Mouse (Mus musculus) ovary, postnatal 36 days (tissue): ENCODE measurements around the gene Osbpl5.
"Not testable (repeated sequence)": the region's sequence is repeated elsewhere in the genome, so short reads cannot be mapped to it uniquely, and the experiment has no call there.

Experiments used
- DNase-seq: peaks from one replicate; pipeline ENCODE4 v3.0.0; 2022; ENCODE audit warnings: low spot score, mixed read lengths

Osbpl5 gene

DNA sequence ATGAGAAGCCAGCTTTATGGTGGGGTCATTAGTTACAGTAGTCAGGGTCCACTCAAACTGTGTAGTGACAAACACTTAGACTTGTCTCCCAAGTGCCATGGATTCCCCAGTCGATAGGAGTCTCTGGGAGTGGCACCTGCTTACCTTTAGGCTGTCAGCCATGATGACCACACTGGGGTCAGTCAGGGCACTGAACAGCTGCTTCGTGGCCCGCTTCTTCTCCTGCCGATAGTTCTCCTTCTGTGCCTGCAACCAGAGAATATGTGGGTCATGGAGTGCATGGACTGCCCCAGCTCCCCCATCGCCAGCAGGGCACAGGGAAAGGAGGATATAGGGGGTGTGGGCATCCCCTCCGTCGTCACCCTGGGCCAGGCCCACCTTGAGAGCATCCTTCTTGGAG, 47.4 kb downstream of the Osbpl5 start:
- no peak for DNase-seq

DNA sequence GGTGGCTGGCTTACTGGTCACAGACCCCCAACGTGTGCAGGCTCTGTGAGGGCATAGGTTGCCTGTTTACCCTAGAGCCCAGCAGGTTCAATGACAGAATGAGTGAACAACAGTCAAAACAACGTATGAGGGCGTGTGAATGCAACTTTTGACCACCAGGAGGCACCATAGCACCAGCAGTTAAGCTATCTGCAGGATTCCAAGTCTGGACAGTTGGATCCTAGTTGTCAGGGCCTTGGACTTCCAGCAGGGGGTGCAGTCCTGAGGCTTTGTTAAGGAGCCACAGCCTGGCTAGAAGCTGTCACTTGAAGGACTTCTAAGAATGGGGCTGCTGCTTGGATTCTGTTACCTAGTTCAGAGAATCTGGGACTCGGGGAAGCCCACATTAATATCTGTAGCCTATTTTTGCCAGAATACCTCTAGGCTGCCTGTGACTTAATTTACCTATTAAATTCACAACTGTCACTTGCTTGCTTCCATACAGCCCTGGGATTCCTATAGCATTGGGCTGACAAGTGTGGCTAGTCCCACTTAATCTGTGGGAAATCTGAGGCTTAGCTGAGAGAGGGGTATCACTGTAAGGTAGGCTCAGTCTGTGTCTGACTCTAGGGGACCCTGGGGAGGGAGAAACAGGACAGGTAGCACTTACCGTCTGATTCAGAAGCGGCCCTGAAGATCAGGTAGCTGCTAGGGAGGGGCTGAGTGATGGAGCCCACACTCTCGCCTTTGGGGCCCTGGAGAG, 49.9 kb downstream of the Osbpl5 start:
- peak; percentile 86 for DNase-seq

DNA sequence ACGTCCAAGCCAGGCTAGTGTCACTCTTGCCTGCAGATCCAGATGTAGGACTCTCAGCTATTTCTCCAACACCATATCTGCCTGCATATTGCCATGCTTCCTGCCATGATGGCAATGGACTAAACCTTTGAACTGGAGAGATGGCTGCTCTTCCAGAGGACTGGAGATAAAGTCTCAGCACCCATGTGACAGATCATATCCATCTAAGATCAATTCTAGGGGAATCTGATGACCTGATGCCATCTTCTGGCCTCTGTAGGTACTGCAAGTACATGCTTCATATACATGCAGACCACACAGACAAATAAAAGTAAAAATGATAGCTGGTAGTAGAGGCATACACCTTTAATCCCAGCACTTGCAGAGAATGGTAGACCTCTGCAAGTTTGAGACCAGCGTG, 60.6 kb downstream of the Osbpl5 start:
- no peak for DNase-seq

DNA sequence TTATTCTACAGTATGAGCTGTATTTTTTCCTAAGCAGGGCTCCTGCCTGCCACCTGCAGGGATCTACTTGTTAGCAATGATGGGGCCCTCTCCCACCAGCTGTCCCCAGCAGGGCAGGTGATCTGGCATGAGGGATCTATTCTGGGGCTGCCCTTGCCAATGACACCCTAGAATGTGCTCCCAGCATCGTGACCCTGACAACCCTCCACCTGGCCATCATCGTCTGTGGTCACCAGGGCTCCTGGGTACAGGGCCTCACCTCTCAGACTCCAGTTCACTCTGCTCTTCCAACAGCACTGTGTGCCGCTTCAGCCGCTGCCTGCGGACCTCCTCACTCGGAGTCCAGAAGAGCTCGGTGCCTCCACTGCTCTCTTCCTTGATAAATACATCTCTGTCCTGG, 62.2 kb downstream of the Osbpl5 start:
- DNase-seq, result no peak

DNA sequence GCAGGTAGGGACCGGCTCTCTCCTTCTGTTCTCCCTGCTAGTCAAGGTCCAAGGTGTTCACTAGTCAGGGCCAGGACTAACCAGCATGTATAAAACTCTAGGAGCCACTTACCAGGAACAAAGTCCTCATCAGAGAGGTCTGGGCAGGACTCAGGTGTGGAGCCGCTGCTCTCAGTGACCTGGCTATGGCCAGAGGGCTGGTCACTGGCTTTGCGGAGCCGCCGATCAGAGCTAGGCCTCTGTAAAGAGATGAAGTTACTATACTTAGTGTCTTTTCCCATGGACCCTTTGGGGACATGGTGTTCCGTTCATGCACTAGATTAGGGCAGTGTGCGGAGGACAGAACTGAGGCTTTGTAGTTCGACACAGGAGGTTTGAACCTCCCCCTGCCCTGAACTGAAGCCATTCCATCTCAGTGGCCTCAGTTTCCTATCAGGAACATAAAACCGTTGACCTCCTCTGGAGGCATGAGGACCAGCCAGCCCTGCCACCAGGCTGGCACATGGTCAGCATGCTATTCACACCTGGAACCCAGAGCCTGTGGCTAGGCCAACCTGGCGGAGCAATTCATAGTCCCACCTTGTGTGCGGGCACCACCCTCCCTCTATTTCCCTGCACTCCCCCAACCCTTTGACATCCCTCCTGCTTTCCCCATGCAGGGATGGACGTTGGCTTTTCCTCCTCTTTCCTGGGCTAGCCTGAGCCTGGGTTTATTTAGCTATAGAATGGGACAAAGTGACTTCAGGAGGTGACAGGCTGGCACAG, 63.9 kb downstream of the Osbpl5 start:
- no peak for DNase-seq

DNA sequence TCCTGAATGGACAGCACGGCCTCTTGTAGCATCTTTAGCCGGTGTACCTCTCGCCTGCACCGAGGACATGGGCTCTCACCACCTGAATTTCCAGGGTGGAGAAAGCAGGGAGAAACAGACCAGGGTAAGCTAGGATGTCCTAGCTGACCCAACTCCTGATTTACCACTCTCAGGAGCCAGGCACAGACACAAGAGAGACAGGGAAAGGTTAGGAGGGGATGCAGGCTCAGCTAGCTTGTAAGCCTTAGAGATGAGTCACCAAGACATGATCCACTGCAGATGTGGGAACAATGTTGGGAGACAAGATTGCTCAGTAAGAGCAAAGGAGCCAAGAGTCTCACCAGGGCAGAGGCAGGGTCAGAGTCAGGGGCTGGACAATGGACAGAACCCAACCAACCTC, 64.9 kb downstream of the Osbpl5 start:
- DNase-seq, result no peak

DNA sequence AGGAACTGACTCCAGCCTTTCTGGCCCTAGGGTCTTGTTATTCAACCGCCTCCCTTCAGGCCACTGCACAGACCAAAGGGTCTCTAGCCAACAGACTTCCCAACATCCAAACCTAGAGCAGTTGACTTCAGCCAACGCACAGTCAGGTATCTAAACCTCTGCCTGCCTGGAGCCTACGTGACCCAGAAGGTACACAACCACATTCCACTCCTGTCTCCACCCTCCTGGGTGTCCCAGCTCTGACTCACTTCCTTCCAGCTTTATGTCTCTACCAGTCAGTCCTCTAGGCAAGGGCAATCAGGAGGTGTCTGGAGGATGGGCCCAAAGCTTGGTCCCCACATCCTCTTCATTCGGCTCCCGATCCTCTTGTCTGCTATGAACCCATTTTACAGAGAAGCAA, 65.6 kb downstream of the Osbpl5 start:
- DNase-seq, result no peak

DNA sequence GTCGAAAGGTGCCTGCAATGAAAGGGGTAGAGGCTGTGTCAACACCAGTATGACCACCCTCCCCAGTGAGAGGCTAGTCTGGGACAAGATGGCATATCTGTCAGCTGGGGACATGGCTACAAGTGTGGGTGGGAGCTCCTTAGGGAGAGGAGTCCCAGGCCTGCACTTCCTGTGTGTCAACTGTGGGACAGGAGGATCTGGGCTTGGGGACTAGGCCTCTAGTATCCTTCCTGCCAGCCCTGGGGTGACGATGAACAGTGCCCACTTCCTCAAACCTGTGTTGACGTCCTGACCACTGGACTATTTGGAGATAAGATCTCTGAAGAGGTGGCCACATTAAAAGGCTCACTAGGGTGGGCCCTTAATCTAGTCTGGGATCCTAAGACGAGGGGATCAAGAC, 66.8 kb downstream of the Osbpl5 start:
- DNase-seq, result no peak

DNA sequence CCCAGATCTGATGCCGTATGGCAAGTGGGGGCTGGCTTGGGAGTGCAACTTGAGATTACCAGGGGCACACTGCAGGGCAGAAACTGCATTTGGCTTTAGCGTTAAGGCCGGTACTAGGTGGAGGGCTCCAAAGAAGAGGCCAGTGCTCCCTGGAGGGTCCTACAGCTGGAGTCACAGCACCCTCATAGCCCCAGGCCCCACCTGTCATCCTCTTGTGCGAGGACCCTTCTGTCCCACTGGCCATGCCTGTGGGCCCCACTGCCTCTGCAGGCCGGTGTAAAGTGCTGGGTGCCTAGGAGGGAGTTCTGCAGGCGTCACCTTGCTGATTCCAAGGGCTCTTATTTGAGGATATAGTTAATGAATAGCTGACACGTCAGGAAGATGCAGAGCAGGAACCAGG, 67.3 kb downstream of the Osbpl5 start:
- DNase-seq, result no peak

DNA sequence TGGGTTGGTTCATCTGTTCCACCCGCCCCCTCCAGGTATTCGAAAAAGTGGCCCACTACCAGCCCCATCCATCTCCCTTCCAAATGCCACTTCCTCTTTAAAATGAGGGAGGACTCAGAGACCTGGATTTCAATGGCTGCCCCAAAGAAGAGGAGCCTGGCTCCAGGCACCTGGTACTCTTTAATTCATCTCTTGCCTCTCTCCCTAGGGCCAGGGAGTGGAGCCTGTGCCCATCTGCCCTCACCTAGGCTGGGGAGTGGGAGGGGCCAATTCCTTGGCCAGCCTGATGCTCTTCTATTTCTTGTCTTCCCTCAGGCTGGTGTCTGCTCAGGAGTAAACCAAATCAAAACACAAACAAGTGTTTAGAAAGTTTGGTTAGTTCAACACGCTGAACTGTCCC, 70.1 kb downstream of the Osbpl5 start:
- DNase-seq, result not testable (repeated sequence)

DNA sequence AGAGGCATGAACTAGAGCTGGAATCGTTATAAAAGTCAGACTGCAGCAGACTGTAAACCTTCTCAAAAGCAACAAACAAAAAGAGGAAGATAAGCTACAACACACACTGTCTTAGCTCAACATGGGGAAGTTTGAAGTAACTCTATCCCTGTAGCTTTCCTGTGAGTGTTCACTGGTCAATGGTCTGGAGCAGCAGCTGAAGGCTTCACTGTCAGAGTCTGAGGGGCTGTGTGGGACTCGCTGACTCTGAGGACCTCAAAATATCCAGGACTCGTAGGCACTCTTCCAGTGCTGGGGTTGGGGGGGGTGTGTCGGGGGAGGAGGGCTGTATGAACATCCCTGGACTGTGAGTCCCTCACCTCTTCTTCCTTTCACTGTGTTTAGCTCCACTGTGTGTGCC, 70.6 kb downstream of the Osbpl5 start:
- DNase-seq, result not testable (repeated sequence)

DNA sequence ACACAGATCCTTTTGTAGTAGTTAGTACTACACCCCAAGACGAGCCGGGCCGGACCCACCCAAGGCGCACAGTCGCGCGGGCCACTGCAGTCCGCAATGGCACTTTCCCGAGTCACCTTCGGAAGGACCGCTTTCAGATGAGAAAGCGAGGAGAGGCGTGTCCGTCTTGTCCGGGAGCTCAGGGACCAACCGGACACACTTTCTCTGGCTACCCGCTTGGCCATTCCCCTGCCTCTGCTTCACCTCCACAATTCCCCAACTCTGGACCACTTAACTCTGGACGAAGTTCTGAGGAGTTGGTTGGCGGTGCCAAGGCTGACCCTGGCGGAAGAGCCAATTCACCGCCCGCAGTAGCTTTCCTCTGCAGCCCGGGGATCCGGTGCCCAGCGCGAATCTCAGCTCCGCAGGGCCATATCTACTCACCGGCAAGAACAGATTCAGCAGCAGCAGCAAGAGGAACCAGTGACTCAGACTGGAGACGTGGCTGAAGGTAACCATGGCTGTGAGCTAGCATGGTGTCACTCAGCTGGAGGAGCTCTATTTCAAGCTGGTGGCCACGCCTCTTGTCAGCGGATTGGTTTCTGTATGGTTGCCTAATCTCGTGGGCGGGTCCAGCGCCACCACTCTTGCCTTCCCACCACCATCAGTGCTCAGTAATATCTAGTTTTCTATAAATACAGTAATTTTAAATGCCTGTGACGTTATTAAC, 71.3 kb downstream of the Osbpl5 start, which contains the start of gene Tnfrsf23:
Gene Tnfrsf23 (minus strand): TSS at position 514 of the 709 bp plus-strand sequence.
- DNase-seq, result peak; percentile 70

DNA sequence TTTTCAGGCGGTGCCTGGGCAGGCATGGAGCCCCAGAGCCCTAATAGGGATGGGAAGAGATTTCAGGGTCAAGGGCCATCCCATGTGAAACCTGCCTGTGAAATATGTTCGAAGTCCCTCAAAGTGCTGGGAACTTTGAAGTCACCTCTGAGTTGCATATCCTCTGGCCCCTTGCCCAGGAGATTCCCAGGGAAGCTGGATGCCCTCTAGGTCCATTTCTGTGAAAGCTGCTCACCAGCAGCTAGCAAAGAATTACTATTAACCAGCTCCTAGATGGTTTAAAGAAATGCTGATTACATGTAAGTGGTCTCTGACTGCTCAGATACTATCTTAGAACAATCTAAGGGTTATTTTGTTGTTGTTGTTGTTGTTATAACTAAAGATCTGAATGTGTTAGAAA, 72.2 kb downstream of the Osbpl5 start:
- not testable (repeated sequence) for DNase-seq

DNA sequence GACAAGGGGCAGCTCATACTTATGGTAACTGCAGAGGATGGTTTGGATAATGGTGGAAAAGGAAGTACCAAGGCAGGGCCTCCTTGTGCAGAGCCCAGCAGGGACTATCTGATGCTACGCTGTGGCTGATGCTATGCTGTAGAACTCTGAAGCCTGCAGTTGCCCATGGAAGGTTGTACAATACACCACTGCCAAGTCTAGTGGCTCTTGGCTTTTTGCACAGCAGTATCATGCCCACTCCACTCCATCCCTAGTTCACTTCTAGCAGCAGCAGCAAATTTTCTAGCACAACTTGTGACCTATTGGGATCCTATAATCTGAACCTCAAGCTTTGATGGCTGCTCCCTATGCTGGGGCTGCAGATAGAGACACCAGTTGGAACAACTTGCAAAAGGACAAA, 75.2 kb downstream of the Osbpl5 start:
- no peak for DNase-seq

DNA sequence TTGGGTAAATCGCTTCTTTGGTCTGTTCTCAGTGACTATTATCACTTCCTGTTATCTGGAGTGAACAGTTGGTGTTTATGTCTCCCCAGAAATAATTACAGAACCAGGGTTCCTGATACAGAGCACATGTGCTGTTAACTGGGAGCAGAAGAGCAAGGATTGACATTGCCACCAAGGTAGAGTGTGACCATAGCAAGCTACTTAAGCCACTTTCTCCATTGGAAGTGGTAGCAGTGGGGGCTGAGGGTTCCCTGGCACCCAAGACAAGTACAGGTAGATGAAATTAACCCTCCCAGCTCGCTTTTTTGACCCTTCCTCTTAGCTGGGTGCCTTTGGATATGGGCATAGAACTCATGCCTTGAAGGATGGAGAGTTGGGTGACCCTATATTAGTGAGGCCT, 75.9 kb downstream of the Osbpl5 start:
- DNase-seq, result not testable (repeated sequence)

DNA sequence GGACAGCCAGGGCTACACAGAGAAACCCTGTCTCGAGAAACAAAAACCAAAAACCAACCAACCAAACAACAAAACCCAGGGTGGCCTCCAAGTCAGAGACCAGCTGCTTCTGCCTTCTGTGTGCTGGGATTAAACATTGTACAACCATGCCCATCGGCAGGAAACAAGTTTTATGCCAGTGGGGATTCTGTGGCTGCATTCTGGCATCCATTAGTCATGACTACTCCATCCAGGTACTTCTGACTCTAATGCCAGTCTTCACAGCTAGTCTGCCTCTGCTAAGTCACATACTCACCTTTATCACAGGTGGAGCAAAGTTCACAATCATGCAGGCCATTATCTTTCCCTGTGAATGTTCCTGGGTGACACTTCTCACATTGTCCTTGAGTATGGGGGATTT, 77.1 kb downstream of the Osbpl5 start:
- not testable (repeated sequence) for DNase-seq

DNA sequence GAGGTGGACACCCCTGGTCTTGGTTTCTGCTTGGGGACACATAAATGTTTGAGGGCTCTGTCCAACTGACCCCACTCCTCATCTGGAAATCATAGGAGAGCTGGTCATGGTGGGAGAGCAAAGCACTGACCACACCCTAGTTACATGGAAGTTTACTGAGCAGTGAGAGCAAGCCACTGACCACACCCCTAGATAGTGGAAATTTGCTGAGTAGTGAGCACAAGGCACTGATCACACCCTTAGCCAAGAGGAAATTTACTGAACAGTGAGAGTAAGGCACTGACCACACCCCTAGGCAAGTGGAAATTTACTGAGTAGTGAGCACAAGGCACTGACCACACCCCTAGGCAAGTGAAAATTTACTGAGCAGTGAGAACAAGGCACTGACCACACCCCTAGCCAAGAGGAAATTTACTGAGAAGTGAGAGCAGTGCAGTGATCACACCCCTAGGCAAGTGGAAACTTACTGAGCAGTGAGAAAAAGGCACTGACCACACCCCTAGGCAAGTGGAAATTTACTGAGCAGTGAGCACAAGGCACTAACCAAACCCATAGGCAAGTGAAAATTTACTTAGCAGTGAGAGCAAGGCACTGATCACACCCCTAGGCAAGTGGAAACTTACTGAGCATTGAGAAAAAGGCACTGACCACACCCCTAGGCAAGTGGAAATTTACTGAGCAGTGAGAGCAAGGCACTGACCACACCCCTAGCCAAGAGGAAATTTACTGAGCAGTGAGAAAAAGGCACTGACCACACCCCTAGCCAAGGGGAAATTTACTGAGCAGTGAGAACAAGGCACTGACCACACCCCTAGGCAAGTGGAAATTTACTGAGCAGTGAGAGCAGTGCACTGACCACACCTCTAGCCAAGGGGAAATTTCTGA, 90.1 kb downstream of the Osbpl5 start:
- DNase-seq, result no peak

DNA sequence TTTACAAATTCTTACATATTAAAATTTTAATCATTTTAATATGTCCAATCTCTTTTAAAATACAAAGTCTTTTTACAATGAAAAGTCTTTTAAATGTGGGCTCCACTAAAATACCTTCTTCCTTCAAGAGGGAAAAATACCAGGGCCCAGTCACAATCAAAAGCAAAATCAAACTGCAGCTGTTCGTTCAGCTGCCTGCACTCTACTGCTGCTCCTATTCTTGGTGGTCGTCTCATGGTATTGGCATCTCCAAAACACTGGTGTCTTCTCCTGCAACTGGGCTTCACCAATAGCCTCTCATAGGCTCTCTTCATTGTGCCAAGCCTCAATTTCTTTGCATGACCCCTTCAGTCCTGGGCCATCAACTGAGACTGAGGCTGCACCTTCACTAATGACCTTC, 93.3 kb downstream of the Osbpl5 start:
- no peak for DNase-seq

DNA sequence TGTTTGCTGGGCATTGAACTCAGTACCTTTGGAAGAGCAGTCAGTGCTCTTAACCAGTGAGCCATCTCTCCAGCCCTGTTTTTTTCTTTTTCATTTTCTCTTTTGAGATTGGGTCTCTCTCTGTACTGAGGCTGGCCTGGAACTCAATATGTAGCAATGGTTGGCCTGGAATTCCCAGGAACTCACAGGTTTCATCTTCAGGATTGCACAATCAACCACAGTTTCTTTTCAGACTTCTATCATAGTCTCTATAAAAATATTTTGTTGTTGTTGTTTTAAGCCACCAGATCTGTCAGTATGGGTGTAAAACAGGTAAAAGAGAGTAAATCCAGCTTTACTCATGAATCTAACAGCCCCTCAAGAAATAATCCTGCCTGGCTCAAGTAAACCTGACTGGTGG, 96.0 kb downstream of the Osbpl5 start:
- no peak for DNase-seq

DNA sequence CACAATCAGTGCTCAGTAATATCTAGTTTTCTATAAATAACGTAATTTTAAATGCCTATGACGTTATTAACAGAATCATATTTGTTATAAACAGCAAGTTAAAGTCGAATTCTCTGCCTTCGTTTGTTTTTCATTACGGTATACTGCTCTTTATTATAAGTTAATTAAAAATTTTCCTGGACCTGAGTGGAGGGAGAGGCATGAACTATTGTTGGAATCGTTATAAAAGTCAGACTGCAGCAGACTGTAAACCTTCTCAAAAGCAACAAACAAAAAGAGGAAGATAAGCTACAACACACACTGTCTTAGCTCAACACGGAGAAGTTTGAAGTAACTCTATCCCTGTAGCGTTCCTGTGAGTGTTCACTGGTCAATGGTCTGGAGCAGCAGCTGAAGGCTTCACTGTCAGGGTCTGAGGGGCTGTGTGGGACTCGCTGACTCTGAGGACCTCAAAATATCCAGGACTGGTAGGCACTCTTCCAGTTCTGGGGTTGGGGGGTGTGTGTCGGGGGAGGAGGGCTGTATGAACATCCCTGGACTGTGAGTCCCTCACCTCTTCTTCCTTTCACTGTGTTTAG, 106.9 kb downstream of the Osbpl5 start:
- not testable (repeated sequence) for DNase-seq

DNA sequence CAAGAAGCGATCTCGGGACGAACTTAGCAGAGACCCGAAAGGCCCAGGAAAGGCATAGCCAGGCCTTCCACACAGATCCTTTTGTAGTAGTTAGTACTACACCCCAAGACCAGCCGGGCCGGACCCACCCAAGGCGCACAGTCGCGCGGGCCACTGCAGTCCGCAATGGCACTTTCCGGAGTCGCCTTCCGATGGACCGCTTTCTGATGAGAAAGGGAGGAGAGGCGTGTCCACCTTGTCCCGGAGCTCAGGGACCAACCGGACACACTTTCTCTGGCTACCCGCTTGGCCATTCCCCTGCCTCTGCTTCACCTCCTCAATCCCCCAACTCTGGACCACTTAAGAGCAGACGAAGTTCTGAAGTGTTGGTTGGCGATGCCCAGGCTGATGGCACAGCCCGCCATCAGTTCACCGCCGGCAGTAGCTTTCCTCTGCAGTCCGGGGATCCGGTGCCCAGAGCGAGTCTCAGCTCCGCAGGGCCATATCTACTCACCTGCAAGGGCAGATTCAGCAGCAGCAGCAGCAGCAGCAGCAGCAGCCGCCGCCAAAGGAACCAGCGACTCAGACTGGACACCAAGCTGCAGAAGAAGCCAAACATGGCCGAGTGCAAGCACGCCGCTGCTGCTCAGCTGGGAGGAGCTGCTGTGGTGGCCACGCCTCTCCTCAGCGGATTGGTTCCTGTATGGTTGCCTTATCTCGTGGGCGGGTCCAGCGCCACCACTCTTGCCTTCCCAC, 107.6 kb downstream of the Osbpl5 start, which contains the start of gene Tnfrsf22:
Gene Tnfrsf22 (minus strand): TSS at position 628 of the 735 bp plus-strand sequence.
- peak; percentile 78 for DNase-seq
